Mouse (Mus musculus) splenic B cell, adult 2 months (primary cell): Measurements from ENCODE around the gene Rccd1.
A peak's percentile ranks its signal among the peaks of the same experiment; 100 is the strongest.

Source experiments
- DNase-seq: peaks from one replicate; pipeline ENCODE4 v3.0.0-alpha.2; 2011; ENCODE audit warnings: low read depth, low spot score
- H3K27me3 ChIP-seq: 2 replicates; pipeline ENCODE4 v1.6.1; 2012; ENCODE audit warnings: mild to moderate bottlenecking, low read length, moderate library complexity, mixed read lengths; ENCODE audit not compliant: control insufficient read depth, poor library complexity, insufficient read depth, severe bottlenecking
- H3K36me3 ChIP-seq: 2 replicates; pipeline ENCODE4 v1.6.1; 2012; ENCODE audit warnings: mild to moderate bottlenecking, low read length, moderate library complexity, mixed read lengths; ENCODE audit not compliant: control insufficient read depth, poor library complexity, insufficient read depth, severe bottlenecking

Rccd1 gene

DNA sequence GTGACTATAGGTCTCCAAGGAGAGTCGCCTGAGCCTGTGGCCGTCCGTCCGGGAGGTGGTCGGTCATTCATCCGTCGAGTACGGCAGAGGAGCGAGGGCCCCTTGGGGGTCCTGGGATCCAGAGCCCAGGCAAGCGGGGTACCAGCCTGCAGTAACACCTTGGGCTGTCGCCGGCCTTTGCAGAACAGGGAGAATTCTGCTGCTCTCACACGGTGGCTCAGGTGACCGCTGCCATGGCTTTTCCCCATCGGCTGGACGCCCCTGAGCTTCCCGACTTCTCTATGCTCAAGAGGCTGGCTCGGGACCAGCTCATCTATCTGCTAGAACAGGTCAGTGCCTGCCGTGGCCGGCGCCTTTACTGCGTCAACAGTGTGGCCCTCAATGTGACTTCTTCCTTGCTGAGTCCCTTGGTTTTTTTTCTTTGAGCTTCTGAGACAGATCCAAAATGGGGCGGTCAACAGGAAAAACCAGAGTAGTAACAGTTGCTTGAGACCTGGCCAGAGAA is 54.5 kb downstream of the Rccd1 start:
- Histone ChIP-seq H3K36me3 (peaks cover 7% of the 10 kb centered on the region), H3K27me3 (no peaks in the 10 kb centered on the region)
- no peak for DNase-seq

DNA sequence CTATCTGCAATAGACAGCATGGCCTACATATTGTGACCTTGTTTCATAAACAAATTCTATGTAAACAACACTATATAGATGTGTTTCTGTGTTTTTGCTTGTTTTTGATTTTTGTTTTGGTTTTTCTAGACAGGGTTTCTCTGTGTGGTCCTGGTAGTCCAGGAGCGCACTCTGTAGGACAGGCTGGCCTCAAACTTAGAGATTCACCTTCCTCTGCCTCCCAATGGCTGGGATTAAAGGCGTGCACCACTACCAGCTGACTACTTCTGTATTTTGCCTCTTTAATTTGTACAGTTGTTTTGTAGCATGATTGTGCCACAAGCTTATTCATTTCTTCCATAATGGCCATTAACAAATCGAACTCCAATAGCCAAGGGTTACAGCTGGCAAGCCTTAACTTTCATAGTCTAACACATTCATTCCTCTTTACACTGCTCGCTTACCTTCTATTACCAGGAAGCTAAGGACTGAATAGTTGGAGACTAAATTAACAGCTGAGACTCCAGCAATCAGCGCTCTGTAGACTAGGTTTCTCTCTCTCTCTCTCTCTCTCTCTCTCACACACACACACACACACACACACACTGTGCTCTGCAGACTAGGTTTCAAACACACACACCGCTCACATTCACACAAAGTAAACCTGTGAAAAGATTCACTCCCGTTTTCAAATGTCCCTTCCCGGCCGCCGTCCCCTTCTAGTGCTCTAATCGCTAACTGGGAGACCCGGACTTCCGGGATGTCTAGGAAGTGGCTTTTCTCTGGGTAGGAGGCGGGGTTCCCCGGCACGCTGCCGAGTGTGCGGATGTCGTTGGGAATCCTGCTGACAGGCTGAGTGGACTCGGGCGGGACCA is 55.1 kb downstream of the Rccd1 start, which contains the start of gene Vps33b:
Vps33b (plus strand) TSS at position 753 of the 854 bp plus-strand sequence.
- H3K27me3 ChIP-seq: no peaks in the 10 kb centered on the region
- peaks cover 12% of the 10 kb centered on the region for H3K36me3 ChIP-seq
- DNase-seq: peak; percentile 92

DNA sequence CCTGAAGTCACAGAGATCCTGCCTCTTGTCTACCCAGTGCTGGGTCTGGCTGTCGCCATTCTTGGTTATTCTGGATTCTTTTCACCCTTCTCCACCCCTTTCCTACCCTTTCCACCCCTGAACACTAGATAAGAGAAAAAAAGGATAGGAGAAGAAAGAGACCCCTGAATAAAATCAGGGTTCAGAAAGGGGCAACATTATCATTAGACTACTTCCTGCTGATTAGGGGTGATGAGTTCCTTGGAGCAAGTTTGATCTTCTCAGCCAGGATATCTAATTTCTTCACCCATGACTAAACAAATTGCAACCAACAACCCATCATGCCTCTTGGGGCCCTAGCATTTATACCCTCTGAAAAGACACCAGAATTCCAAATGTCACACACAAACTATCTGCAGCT is 56.5 kb downstream of the Rccd1 start:
- no peak for DNase-seq
- no peaks in the 10 kb centered on the region for H3K27me3 ChIP-seq
- peaks cover 12% of the 10 kb centered on the region for H3K36me3 ChIP-seq

DNA sequence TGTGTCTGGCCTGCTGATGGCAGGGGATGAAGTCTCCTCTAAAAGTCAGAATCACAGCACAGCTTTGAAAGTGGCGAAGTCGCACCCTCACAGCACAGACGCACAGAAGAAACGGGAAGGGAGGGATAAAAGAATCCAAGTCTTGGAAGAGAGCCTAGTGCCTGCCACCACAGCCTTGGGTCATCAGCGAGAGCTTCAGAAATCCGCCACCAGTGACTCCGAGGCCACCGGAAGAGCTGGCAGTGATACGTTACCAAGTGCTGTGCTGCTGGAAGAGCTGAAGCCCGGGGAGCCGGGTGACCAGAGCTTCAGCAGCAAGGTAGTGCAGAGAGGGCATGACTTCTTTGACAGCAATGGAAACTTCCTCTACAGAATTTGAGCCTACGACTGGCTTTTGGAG is 59.6 kb downstream of the Rccd1 start:
- Histone ChIP-seq H3K36me3 (peaks cover 11% of the 10 kb centered on the region), H3K27me3 (no peaks in the 10 kb centered on the region)
- DNase-seq: no peak

DNA sequence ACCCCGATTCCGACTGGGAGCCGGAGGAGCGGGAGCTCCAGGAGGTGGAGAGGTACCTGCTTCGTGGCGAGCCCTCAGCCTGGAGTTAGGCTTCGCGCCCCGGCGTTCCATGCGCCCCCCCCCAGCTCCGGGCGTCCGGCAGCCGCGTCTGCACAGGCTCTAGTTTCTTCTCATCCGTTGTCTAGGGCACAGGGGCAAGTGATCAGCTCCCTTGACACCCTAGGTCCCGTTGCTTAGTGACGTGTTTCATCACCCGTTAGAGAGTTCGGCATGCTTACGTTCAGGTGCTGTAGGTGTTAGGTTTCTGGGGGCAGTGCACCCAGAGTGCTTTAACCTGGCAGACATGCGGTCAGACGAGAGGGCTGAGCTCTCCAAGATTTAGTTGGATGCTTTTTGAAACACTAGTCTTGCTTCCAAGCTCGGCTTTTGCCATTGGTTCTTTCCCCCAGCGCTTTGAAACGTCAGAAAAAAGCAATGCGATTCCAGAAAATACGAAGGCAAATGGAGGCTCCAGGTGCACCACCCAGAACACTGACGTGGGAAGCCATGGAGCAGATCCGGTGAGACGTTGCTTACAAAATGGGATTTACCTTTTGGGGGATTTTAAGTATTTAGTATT is 62.8 kb downstream of the Rccd1 start:
- Histone ChIP-seq H3K27me3 (no peaks in the 10 kb centered on the region), H3K36me3 (peaks cover 10% of the 10 kb centered on the region)
- peak; percentile 50 for DNase-seq

DNA sequence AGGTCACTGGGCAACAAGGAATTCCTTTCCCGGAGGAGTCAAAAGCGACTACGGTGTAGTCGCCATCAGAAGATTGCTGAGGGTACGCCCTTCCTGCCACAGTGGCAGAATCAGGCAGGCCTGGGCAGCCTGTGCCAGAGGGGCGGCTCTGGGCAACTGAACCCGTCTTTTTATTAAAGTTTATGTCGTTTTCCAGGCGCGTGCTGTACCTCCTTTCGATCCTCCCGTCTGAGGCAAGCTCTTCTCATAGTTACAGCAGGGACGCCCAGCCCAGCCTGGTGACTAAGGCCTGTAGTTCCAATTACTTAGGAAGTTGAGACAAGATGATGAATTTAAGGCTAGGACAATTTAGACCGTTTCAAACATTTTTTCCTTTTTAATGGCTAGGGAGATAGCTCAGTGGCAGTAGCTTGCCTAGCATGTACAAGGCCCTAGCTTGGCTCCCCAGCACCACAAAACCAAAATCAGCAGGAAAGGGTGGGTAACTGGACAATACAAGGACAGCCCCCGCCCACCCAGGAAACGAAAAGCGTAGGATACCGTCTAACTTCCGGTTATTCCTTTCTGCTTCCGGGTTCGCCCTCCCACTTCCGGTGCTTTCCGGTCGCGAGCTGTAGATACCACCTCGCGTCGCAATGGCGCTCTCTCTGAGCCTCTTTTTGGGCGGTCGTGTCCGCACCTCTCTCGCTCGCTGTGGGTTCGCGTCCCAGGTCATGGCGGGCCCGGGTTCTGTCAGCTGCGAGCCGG is 63.5 kb downstream of the Rccd1 start, which contains the start of gene Ngrn:
Ngrn (plus strand) TSS at position 591 of the 747 bp plus-strand sequence.
- DNase-seq: peak; percentile 85
- no peaks in the 10 kb centered on the region for H3K27me3 ChIP-seq

DNA sequence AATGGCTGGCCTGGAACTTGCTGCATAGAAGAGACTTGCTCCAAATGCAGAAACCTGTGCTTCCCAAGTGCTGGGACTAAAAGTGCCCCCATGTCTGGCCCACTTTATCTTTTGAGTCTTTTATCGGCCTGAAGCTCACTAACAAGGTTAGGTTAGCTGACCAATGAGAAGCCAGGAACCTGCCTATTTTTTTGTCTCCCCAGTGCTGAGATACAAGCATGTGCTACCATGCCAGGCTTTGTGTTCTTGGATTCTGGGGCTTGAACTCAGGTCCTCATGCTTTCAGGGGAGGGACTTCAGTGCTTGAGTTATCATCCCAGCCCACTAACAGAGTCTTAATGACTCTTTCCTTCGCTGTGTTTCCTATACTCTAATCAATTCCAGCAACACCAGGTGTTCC is 66.5 kb downstream of the Rccd1 start:
- H3K36me3 ChIP-seq: no peaks in the 10 kb centered on the region
- no peak for DNase-seq
- H3K27me3 ChIP-seq: no peaks in the 10 kb centered on the region

More for the DNA sequence above, 63.5 kb downstream of the Rccd1 start, which contains the start of gene Ngrn:
- peaks cover 8% of the 10 kb centered on the region for H3K36me3 ChIP-seq

DNA sequence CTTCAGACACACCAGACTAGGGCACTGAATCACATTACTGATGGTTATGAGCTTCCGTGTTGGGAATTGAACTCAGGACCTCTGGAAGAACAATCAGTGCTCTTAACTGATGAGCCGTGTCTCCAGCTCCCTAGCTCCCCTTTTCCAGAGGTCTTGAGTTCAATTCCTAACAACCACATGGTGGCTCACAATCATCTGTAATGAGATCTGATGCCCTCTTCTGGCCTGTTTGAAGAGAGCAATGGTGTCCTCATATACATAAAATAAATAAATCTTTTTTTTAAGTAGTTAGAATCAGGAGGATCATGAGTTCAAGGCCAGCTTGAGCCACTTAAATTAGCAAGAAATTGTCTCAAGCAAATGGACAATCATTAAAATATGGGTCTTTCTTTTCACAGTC is 68.3 kb downstream of the Rccd1 start:
- no peaks in the 10 kb centered on the region for H3K36me3 ChIP-seq
- DNase-seq: peak; percentile 51

DNA sequence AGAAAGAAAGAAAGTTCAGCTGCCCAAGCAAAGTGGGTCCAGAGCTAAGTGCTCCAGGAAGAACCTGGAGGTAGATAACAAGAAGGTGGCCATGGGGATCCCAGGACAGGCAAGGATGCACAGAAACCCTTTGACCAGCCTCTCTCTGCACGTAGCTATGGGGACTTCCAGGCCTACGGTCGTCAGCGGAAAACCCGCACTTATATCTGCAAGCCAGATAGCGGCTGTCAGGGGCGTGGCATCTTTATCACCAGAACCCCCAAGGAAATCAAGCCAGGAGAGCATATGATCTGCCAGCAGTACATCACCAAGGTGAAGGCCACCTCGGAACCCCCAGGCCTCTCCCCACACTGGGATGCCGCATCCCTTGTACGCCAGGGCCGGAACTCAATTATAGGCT is 71.4 kb downstream of the Rccd1 start:
- DNase-seq: no peak
- H3K36me3 ChIP-seq: no peaks in the 10 kb centered on the region
- no peaks in the 10 kb centered on the region for H3K27me3 ChIP-seq

More for the DNA sequence above, 68.3 kb downstream of the Rccd1 start:
- H3K27me3 ChIP-seq: no peaks in the 10 kb centered on the region

DNA sequence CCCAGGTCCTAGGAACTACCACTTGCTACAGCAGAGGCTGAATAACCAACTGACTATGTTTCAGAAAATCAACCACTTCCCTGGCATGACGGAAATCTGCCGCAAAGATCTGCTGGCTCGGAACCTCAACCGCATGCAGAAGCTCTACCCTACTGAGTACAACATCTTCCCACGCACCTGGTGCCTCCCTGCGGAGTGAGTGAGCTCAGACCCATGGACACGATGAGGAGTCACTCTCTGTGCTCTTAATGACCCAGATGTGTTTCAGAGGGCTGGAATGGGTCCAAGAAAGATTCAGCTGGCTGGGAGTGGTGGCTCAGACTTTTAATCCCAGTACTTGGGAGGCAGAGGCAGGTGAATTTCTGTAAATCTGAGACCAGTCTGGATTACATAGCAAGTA is 71.8 kb downstream of the Rccd1 start:
- DNase-seq: no peak
- H3K36me3 ChIP-seq: no peaks in the 10 kb centered on the region
- no peaks in the 10 kb centered on the region for H3K27me3 ChIP-seq

DNA sequence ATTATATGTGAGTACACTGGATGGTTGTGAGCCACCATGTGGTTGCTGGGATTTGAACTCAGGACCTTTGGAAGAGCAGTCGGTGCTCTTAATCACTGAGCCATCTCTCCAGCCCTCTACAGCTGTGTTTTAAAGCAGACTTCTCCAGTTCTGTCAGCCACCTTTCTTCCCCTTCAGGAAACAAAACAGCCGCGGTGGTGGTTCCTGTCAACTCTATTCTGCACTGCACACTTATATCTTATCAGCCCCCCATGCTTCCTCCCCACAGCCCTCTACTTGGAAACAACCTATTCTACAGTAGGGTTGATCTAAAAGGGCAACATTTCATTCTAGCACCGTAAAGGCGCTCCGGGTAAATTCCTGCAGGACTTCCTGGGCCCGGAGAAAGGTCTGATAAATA is 77.4 kb downstream of the Rccd1 start:
- H3K36me3 ChIP-seq: no peaks in the 10 kb centered on the region
- DNase-seq: no peak
- H3K27me3 ChIP-seq: no peaks in the 10 kb centered on the region

DNA sequence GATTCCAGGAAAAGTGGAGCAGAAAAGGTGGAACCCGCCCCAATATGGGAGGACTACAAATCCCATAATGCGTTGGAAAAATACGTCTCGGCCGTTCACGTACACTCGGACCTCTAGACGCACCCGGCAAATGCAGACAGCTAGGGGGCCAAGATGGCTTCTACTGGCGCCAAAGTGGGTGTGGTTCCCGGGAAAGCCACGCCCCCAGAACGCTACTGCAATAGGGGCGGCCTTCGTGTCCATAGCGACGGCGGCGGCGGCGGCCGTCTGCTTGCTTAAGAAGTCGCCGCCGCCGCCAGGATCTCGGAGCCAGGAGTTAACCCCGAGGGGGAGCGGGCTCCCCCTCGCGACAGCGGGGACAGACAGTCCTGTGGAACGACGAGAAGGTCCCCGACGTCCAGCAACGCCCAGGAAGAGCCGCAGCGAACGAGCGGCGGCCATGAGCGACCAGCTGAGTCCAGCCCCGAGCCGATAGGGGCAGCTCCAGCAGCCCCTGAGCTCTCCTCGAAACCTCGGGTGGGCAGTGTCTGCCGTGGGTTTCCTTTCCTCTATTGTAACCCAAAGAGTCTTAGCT is 78.0 kb downstream of the Rccd1 start, which contains the start of gene Ttll13:
Ttll13 (plus strand) TSS at position 229 of the 574 bp plus-strand sequence.
- no peaks in the 10 kb centered on the region for H3K36me3 ChIP-seq
- DNase-seq: peak; percentile 97
- no peaks in the 10 kb centered on the region for H3K27me3 ChIP-seq

DNA sequence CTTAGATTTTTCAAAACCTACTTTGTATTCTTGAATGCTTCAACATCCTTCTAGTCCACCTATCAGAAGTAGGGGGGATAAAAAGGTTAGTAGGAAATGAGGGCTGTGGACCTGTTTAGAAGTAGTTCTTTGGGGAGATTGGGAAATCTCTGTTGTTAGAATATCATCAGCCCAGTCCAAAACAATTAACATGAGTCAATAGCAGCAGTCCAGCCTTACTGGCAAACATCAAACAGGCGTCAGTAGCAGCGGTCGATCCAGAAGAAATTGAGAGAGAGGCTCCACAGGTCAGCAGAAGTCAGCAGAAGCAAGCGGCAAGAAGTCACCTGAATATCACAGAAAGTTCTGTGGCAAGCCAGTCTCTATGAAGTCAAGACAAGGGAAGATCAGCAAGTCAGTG is 79.4 kb downstream of the Rccd1 start:
- H3K36me3 ChIP-seq: no peaks in the 10 kb centered on the region
- no peak for DNase-seq
- no peaks in the 10 kb centered on the region for H3K27me3 ChIP-seq
